Mouse (Mus musculus): ENCODE data around the gene Fam234a.

- TF ChIP-seq CTCF (IDR thresholded peaks at IDR 0.05; ENCODE audit: insufficient read depth, low read depth, low read length), result 0 out of 2 replicates have a peak, but pooled peaks have one; percentile 5
- TF ChIP-seq POLR2A (IDR thresholded peaks at IDR 0.05; ENCODE audit: insufficient read depth, low read depth, low read length), result no peak
These were observed 9.4 kb upstream of the Fam234a start for GRCm38 (mm10) chr17:26253399-26253798.

Measured in olfactory bulb, adult 2 months (tissue).